Mouse (Mus musculus): ENCODE data around the gene Iqschfp.
"Not testable (repeated sequence)": the region's sequence is repeated elsewhere in the genome, so short reads cannot be mapped to it uniquely, and the experiment has no call there.

Iqschfp gene

DNA sequence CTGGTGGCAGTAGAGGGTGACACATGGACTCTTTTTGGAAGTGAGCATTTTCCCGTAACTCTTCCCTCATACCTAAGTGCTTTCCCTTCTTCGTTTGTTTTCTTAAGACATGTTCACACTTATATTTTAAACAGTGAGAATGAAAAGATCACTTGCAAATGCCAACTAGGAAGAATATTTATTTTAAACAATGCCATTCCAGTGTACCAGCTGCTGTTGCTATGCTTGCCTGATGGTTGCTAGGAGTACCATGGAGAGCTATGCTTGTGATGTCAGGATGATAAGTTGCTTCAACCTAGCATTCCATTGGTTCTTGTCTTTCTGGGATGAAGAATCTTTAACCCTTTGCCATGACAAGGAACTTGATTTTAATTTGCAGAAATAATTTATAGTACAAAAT is 193.0 kb downstream of the Iqschfp start:
- DNase-seq, result no peak

- no peak for DNase-seq
Measured at GRCm38 (mm10) chr3:68092108-68092507, 200.1 kb downstream of the Iqschfp start.

DNA sequence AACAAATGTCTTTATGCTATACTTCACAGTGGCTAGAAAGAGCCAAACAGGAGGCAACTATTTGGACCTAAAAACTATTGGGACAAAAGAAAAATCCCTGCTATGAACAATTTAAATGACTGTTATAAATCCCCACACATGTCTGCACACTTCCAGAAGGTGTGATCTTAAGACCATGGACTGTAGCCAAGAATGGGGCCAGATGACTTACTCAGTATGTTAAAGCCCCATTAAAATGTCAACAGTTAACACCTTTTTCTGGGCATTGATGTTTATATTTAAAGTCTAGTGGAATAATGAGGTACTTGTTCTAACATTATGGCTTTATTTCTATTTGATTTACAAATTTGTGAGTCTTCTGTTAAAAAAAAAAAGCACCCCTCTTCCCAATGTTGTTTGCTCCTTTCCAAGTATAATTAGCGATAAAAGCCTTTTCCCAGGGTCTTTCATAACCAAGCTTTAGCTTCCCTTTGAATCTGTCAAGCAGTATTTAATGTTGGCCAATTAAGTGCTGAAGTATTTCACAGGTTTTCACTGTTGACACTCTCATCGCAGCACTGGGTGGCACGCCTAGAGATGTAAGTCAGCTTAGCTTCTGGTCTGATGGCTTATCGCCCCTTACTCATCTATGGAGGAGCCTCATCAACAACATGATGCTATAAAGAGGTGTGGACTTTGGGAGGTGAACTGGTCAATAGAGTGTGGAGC is 204.8 kb downstream of the Iqschfp start:
- no peak for DNase-seq

- DNase-seq, result not testable (repeated sequence)
Measured at GRCm38 (mm10) chr3:68099561-68099960, 207.5 kb downstream of the Iqschfp start.

DNA sequence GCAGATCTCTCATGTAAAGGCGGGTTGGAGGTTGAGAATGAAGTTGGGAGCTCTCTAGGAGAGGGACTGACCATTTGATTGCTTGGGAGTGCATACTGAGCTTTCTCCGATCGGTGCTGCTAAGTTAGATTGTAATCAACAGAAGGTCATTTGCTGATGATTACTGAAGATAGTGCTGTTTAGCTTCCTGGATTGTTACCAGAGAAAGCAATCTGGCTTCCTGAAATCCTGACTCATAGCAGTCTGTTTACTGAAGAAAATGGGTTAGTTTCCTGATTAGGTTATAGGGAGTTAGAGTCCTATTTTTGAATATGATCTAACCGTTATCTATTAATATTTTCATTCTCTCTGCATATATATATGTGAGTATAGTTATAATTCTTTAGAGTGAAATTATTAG is 209.3 kb downstream of the Iqschfp start:
- DNase-seq, result no peak

DNA sequence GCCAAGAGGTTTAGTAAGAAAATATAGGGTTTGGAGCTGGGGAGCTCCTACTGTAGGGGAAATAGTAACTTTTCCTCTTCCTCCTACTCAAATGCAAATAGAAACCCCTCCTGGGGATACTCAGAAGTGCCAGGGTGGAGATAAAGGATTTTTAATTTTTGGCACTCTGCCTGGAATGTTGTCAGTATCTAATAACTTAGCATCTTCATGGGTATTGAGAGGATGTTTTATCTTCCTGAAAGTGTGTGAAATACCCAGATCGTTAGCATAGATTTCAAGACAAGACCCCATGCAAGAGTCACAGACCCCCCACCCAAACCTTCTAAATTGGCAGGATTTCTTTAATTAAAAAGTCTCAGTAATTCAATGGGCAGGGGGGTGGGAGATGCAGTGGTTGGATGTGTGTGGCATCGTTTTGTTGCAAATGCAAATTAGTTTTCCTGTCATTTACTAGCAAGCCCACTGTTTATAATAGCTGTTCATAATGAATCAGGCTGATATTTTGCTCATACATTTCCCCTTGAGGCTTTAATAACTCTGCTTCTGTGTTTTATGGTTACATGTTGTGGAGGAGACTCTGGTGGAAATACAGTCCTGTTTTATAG is 213.2 kb downstream of the Iqschfp start:
- DNase-seq, result no peak

- no peak for DNase-seq
Measured at GRCm38 (mm10) chr3:68121338-68121737, 229.3 kb downstream of the Iqschfp start.

DNA sequence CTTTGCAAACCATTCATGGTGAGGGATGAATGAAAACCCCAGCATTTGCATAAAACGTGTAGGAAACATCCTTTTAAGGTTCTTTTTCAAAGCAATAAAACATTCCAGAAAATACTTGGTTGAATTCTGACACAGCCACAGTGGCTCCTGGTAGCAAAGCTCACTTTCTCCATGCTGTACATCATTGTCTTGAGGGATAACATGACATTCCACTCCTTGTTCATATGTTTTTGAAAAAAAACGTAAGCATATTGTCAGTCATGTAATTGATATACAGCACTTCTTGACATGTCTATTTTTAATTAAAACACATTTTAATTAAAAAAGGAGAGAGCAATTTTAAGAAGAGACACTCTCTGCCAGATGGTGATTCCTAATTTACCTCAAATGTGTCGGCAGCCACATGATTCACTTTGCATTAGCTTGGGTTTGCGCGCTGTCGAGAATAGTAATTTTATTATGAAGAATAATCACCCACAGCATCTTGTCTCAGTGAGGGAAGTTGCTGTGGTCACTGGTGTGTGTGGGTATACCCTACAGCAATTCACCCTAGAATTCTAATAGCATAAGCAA is 234.3 kb downstream of the Iqschfp start:
- no peak for DNase-seq

DNA sequence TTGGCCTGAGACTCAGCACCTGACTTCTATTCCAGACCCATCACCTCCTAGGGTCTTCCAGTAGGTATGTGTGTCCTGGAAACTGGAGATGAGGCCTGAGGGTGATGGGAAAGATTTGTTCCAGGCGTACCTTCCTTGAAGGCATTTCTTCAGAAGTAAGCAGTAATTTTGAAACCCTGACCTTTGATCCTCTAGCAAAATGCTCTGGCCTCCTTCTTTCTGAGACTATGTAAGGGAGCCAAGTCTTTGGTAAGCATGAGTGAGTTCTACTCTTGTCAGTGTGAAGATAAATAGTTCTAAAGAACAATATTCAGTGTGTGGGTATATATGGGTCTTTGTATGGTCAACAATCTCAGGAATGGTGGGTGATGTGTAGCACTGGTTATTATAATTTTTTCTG is 238.4 kb downstream of the Iqschfp start:
- no peak for DNase-seq

DNA sequence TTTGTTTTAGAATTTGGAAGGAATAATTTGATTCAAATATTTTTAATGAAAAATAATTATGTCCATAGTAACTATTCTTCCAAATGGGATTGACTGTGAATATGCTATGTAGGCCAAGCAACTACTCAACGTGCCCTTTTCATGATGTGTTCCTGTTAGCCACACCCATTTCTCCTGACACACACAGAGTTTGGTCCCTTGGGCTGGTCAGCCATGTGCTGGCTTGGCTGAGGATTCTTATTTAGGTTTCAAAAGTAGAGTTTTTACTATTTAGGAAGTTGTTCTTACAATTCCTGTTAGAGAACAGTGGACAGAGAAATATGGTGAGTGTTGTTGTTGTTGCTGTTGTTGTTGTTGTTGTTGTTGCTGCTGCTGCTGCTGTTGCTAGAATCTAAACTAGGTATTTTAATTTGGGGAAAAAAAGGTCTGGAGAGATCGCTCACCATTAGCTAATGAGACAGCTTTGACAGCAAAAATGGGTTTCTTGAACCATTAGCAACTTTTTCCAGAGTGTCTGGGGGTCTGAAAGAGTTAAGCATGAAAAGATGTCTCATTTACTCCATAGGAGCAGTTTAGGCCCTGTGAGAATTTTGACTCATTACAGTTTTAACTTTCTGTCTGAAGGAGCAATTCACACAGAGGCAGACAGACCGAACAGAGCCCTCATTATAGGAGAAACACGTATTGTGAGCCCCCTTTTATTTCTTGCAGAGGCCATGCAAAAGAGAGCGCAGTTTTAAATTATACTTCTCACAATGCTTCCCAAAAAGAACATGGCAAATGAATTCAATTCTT is 247.0 kb downstream of the Iqschfp start:
- DNase-seq, result no peak

DNA sequence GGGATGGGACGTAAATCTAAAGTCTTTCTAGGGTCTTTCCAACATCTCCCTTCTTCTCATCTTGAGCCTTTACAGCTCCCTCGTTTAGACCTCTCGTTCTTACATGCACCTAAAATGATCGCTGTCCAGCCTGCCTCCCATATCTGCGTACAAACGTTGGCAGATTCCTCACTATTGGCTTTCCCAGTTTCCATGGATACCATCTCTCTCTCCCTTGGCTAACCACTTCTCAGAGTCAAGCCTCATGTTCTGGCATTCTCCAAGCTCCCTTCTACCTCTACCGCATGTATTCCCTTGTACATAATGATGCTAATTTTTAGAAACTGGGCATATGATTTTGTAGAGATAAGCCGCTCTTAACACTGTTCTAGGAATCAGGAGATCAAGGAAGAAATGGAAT is 258.7 kb downstream of the Iqschfp start:
- no peak for DNase-seq

GRCm38 (mm10) chr3:68160175-68160574 is 268.1 kb downstream of the Iqschfp start:
- no peak for DNase-seq

DNA sequence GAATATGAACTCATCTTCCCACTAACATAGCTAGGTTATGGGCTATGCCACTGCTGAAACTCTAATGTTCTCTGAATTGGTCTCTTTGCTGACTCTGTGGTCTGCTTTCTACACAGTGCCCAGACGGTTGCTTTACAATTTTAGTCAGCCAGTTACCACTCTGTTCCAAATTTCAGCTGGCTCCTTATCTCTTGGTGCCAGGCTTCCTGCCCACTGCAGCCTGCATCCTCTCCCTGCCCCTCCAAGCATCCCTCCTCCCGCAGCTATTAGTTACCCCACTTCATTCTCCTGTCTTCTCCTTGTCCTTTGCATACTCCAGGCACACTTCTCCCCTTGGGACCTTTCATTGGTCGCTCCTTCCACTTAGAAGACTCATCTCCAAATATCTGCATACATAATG is 268.7 kb downstream of the Iqschfp start:
- DNase-seq, result no peak

DNA sequence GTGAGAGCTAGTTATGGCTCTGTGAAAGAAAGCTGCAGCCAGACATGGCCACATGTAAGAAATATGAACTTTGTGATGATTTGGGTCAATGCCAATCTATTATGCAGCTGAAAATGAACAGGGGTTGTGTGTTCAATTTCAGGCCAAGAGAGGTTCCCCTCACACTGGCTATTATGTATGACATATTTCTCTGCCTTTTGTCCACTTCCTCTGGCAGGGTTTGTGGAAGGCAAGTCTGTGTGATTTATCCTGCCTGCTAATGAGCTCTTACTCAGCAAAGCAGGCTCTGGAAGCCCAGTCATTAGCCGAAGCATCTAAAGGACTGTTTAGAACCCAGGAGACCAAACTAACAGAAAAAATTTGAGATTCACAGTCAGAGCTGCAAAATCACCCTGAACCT is 286.2 kb downstream of the Iqschfp start:
- no peak for DNase-seq

- no peak for DNase-seq
Measured at GRCm38 (mm10) chr3:68187471-68187870, 295.4 kb downstream of the Iqschfp start.

- DNase-seq, result no peak
Measured at GRCm38 (mm10) chr3:68189100-68189499, 297.1 kb downstream of the Iqschfp start.

- no peak for DNase-seq
Measured at GRCm38 (mm10) chr3:68196933-68197332, 304.9 kb downstream of the Iqschfp start.

- DNase-seq, result no peak
Measured at GRCm38 (mm10) chr3:68201214-68201613, 309.2 kb downstream of the Iqschfp start.

- no peak for DNase-seq
Measured at GRCm38 (mm10) chr3:68202162-68202902, 310.3 kb downstream of the Iqschfp start.

GRCm38 (mm10) chr3:68203934-68204467 is 312.0 kb downstream of the Iqschfp start:
- no peak for DNase-seq

- no peak for DNase-seq
Measured at GRCm38 (mm10) chr3:68210422-68210821, 318.4 kb downstream of the Iqschfp start.

GRCm38 (mm10) chr3:68221452-68221851 is 329.4 kb downstream of the Iqschfp start:
- DNase-seq, result no peak

DNA sequence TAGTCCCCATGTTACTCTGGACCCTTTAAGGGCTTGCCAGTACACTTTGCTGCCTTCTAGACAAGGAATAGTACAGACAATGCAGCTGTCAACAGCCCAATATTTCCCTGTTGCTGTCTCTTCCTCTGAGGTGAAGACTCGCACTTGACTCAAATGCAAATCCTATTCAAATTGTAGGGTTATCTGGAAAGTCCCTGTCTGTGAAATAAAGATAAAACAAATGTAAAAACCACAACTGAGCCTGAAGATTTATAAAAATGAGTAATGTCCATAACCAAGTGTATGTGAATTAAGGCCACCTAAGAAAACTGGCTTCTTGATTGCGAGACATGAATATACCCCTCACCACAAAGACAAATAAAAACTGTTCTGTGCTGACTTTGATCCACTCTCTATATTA is 347.9 kb downstream of the Iqschfp start:
- no peak for DNase-seq
